Comparison of ENCODE assay signal across 5 mouse cellular contexts in the genomic region with DNA sequence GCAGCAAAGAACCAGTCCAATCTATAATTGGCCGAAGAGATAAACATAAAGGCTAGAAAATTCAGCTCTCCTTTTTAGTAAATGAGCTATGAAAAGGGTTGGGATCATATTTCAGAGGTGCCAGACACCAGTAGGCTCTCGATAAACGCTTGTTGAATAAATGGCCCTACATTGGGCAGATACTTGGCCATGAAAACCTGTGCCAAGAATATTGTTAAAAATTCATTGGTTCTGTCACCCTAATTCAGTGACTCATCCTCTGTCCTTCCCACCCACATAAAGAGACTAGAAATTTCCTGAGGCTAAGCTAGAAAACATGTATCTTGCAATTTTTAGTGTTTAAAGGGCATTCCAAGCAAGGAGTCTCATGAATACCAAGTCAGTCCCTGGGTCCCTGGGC.
"Had no signal": no experiment of that assay in that cellular context is flagged by ENCODE, and none has a peak within 500 bp of the region (broad histone marks: within the 10 kb centered on the region; RNA-seq: fewer than 3 reads in every experiment).

No protein-coding gene starts in this region.

- ATAC-seq: liver, embryonic 12.5 days; midbrain, embryonic 13.5 days had no signal

- DNase-seq: kidney, adult 2 months; kidney, postnatal 14 days; spleen, adult 18-20 months had no signal
